Mouse (Mus musculus) olfactory bulb, adult 2 months (tissue): ENCODE results near the gene Pdia6.

Experiments
- CTCF ChIP-seq: fragments of 200-500 bp; IDR thresholded peaks from 2 replicates; pipeline ENCODE4 v1.5.1; 2012; ENCODE audit warnings: low read depth, mild to moderate bottlenecking, low read length, moderate library complexity; ENCODE audit not compliant: insufficient read depth
- POLR2A ChIP-seq: fragments of 200-500 bp; IDR thresholded peaks from 2 replicates; pipeline ENCODE4 v1.6.1; 2012; ENCODE audit warnings: mild to moderate bottlenecking, low read depth, low read length, moderate library complexity; ENCODE audit not compliant: insufficient read depth

- TF ChIP-seq POLR2A (no peak), CTCF (no peak)
Observed at GRCm38 (mm10) chr12:17263881-17264280, 2.5 kb upstream of the Pdia6 start.
